Mouse (Mus musculus): Measurements from ENCODE around the gene Serping1.

Gene Serping1

DNA sequence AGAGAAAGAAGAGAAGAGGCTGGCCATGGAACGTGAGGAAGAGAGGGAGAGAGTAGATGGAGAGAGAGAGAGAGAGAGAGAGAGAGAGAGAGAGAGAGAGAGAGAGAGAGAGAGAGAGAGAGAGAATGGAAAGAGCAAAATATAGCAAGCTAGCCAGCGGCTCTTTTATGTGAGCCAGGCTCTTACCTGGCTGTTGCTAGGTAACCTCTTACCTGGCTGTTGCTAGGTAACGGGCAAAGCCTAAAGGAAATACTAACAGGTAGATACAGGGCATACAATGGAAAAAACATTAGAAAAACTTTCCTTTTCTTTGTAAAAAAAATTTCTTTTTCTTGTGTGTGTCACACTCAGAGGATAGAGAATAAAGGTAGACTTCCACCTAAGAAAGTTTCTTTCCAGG, 2.5 kb upstream of the Serping1 start:
- no peak for DNase-seq

DNA sequence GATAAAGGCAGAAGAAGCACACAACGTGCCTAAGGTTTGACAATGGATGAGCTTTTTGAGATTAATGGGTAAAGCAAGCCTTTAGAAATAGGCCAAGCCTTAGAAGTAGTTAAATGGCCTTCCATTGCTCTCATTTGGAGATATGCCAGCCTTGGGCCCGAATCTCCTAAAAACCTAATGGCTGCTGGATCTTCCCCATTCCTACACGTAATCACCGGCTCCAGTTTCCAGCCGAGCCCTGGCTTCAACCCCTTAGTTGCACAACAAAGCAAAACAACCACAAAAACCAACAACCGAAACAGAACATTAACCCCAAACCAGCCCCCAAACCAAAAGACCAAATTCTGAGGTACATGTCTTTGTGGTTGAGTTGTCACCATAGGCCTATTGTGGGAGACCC, 421 bp upstream of the Serping1 start:
- DNase-seq, result no peak

DNA sequence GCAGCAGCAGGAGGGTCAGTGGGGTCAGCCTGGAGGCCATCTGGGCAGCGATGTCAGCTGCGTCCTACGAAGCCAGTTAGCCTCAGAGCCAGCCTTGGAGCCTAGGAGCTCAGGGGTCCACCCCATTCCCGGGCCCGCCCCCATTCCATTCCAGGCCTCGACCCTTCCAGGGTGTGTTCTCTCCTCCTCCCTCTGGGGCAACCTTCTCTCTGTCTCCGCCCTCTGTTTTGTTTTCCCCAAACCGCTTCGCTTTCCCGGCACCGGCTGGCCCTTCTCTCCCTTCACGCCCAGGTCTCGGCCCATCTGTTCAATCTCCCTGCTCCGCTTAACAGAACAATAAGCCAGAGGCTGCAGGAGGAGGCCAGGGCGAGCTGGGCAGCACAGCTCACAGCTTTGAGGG, 493 bp downstream of the Serping1 start:
- DNase-seq, result peak; percentile 77

DNA sequence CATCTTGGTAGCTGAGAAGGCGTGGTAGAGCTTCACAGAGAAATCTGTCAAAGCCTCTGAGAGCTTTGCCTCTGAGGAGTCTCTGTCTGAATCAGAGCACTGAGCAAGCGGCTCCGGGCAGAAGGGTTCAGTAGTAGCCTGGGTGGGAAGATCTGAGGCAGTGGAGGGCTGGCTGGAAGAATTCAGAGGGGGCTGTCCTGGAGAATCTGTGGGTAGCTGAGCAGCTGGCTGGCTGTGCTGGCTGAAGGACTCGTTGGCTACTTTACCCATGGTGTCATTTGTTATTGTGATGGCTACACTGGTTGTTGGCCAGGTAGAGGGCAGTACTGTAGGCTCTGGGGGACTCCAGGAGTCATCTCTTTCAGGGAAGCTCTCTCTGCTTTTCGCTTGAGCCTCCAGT, 2.0 kb downstream of the Serping1 start:
- DNase-seq, result no peak

DNA sequence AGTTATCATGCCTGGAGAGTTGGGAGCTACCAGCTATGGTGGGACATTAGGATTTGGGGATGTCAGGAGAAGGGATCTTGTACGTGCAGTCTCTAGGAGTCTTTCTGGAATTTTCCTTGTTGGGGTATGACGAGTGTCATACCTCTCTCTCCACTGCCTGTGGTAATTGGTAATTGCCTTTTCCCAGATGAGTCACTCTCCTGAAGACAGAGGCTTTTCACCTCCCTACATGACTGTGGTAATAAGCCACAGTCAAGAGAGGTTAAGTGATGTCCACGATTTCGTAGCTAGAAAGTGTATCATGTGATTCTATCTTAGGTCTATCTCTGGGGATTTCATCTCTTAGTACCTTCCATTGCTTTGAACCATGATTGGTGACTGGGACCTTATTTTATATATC, 2.8 kb downstream of the Serping1 start:
- DNase-seq, result no peak

DNA sequence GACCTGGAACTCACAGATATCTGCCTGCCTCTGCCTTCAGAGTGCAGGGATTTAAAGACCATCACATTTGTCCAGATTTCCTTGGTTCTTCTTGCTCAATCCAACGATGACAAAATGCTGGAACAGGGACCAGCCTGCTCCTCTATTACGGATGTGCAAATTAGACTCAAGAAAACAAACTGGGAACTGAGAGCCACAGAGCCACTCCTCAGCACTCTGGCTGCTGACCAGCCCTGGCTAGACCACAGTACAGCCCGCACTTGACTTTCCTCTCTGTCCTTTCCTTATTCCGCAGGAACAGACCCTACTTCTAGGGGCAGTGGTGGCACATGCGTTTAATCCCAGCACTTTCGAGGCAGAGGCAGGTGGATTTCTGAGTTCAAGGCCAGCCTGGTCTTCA, 4.7 kb downstream of the Serping1 start:
- DNase-seq, result no peak

DNA sequence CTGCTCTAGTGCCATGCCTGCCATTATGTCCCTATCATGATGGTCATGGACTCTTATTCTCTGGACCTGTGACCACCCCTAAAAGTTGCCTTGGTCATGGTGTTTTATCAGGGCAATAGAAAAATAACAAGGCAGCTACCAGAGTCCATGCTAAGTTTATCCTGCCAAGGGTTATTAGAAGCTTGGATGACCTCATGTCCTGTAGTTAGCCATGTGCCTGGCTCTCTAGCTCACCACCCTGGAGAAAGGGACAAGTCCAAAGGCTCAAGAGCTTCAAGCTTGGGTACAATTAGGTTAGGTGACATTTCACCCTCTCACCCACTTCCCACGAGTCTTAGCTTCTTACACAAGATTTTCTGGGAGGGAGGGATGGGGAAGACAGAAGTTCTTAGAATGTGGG, 12.4 kb downstream of the Serping1 start:
- no peak for DNase-seq

DNA sequence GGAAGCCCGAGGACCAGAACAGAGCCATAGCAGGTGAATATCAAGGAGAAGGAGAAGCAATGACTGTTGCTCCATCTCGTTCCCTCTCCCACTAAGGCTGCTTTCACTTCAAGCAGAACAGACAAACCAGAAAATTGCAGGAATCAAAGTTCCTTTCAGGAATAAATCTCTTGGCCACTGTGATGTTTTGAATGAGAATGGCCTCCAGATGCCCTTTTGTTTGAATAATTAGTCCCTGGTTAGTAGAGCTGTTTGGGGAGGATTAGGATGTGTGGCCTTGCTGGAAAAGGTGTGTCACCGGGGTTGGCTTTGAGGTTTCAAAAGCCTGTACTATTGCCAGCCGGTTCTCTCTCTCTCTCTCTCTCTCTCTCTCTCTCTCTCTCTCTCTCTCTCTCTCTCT, 12.9 kb downstream of the Serping1 start:
- no peak for DNase-seq

DNA sequence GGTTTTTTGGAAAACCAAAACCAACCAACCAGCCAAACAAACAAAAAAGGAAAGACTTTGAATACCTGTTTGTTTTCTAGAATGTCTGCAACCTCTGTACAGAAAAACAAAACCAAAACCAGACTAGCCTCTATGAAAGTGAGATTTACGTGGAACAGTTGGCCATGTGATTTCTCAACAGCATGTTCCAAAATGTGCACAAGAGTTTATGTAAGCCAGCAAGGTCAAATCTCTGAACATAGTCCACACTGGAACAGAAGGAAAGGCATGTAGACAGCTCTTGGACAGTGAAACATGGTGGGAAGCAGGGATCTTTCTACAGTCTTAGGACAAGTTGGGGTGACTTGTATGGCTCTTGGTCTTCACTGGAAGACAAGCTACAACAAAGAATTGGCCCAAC, 13.4 kb downstream of the Serping1 start:
- no peak for DNase-seq

DNA sequence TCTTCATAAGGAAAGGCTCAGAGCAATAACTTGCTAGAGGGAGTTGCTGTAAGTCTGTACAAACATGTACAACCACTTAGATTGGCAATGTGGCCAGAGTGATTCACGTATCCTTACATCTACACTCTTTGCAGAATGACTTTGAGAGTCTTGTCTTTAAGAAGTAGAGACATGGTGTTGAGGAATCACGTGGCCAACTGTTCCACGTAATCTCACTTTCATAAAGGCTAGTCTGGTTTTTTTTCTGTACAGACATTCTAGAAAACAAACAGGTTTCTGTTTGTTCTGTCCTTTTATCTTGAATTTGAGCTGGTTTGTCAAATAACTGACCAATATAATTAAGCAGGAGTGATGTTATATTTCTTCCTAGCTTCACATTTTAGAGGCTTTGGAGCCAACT, 13.9 kb downstream of the Serping1 start:
- DNase-seq, result no peak

DNA sequence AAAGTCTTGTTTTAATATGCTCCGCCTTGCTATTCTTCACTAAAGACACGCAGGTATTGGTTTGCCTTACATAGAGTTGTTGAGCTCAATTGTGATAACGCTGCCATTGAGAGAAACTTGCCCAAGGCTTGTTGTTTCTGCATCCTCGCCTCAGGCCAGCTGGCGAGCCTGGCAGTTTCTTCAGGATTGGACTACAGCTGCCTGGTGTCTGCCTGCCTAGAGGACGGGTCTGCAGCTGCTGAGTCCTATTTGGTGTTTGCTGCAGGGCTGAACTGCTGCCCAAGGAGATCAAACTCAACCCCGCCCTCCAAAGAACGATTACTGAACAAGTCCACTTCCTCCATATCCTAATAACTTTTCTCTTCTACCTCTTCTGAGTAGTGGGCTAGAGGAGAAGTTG, 14.5 kb downstream of the Serping1 start:
- DNase-seq, result no peak

DNA sequence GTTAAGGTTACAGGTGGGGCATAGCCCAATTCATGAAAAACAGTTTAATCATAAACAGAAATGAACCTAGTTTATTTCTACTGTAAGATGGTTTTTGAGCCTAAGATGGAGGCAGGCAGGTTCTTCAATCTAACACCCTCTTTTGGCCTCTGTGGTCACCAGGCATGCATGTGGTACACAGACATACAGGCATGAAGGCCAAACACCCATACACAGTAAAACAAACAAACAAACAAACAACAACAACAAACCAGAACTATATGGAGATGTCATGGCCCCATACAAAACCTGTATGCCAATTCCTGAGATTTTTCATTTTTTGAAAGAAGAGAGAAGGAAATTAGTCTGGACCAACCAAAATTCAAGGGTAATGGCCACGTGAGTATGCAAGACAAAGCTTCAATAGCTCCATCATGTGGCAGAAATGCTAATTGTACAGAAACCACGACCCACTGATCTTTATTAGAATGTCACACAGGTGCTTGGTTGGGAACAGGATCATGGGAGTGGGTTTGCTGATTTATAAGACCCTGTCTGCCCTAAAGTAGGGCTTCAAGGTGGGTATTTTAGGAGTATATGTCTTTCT, 16.6 kb downstream of the Serping1 start:
- DNase-seq, result peak; percentile 39

DNA sequence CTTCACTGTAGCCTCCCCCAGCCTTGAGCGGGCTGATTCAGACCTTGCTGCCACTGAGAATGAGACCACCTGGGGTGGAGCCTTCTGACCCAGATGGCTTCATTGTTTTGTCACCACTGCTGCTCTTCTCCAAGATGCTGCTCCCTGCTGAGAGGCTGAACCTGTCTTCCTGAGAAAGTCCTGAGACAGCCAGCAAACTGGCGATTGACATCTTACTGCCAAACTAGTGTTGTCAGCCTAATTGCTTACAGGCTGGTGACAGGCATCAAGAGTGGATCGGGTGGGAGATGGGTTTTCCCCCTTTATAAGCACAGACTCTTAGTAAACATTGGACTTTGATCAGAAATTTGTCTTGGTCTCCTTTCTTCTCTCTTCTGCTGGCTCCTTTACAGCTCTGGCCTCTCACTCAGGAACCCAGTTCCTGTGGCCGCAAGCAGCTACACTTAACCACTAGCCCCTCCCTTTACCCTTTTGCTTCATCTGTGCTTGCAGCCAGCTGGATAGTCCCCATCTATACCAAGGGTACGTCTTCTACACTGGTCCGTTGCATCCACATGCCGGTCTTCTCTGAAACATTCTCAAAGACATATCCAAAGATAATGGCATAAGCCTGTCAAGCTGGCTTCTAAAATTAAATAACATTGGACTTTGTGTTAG, 18.1 kb downstream of the Serping1 start:
- no peak for DNase-seq

DNA sequence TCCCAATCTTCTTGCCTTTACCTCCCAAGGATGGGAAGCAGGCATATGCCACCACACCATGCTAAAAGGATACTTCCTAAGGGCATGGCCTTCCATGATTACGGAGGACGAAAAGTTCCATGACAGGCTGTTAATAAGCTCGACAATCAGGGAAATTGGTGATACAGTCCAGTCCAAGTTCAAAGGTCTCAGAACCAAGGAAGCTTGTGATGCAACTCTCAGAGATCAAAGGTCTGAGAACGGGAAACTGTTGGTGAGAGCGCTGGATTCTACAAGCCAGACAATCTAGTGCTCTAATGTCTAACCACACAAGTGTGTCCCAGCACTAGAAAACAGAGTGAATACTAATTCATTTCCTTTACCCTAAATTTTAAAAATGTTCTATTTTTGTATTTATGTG, 19.0 kb downstream of the Serping1 start:
- no peak for DNase-seq

DNA sequence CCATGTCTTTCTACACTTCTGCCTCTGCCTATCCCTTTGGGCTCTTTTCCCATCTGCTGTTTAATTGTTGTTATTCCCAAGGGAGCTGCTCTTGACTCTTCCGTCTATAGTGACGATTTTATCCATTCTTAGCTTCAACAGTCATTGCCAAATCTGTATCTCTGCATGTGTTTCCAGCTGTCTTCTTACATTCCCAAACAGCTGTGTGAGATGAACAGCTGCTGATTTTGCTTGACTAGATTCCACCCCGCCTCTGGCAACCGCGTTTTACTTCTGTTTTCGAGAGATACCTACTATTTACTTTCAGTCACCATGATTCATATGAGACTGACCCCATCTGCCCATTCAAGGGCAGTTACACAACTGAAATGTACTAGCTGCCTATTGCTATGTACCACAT, 25.1 kb downstream of the Serping1 start:
- no peak for DNase-seq

DNA sequence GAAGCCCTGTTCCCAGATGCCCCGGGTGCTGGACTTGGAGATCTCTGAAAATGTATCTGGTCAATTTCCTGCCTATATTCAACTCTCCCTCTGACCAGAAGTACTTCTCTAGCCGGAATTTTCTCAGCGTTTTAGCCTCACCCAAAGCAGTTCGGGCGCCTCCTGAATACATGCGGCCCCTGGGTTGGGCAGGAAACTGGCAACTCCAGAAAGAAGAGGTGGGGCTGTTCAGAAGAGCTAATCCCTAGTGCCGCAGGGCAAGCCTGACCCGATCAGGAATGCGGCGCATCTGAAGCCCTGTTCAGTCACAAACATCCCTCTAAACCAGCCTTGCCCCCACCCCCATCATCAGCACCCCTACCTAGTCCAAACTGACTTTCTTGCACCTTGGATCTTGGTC, 31.1 kb downstream of the Serping1 start:
- no peak for DNase-seq

DNA sequence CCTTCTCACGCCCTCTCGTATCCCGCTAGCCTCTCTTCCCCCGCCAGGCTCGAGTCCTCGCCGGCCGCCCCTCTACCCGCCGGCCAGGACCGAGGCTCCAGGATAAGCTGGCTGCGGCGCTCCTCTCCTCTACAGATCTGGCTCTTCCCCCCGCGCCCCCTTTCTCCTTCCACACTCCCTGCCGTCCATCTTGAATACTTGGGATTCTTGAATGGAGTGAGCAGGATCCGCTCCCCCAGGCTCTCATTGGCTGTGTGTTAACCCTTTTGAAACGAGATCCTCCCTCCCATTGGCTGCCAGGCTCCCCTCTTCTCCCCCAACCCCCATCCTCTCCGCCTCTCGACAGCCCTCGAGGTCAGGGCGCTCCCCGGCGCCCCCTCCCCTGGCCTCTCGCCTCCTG, 31.7 kb downstream of the Serping1 start, which contains the start of gene Gm19426:
TSS of gene Gm19426 (minus strand) at position 95 of the 400 bp plus-strand sequence.
- peak; percentile 71 for DNase-seq

DNA sequence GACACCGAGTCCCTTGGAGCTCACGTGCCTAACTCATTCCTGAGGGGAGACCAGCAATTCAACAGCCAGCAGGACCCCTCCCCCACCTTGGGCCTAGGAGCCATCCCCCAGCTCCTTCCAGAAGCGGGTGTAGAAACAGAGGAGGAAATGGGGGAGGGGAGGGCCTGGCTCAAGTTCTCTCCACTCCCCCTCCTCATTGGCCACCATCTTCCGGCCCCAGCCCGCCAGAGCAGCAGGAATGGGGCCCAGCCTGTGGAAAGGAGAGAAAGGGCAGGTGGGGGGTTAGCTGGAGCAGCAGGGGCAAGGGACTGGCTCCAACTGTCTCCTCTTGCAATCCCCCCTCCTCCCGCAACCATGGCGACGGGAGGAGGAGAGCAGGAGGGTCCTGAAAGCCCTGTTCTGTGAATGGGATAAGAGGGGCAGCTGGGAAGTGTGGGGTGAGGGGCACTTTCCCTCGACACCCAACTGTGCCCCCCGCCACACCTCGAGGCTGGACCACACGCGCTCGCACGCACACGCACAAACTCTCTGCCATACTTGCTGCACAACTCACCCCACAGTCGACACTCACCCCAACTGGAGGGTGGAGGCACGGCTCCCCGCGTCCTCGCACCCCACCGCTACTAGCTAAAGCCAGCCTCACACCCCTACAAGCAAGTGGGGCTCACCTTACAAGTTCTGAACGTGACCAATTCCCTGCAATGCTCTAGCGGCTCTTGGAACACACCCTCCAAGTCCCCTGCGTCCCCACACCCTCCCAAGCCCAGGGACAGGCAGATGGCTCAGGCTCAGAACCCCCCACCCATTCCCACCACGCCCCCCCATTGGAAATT, 32.6 kb downstream of the Serping1 start:
- DNase-seq, result no peak

DNA sequence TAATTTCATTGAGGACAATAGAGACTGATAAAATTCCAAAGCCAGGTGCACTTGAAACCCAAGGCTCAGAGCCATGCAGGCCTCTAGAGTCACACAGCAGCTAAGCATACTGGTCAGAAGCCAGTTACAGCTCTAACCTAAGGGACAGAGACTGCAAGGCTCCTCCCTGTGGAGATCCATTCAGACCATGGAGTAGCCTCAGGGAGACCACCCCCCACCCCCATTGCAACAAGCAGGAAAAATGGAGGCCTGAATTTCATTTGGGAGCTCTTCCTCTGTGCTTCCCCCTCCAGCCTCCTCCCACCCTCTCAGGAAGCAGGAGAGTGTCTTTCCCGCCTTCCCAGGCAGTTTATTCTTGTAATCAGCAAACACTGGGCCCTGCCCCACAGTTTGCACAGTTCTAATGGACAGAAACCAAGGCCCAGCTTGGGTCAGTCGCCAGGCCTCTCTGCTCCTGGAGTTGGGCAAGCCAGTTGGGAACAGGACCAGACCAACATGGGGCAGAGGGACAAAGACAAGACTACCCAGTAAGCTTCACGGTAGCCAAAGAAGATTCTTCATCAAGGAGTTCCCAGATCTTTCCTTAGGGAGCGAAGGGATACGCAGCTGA, 33.3 kb downstream of the Serping1 start:
- DNase-seq, result no peak

DNA sequence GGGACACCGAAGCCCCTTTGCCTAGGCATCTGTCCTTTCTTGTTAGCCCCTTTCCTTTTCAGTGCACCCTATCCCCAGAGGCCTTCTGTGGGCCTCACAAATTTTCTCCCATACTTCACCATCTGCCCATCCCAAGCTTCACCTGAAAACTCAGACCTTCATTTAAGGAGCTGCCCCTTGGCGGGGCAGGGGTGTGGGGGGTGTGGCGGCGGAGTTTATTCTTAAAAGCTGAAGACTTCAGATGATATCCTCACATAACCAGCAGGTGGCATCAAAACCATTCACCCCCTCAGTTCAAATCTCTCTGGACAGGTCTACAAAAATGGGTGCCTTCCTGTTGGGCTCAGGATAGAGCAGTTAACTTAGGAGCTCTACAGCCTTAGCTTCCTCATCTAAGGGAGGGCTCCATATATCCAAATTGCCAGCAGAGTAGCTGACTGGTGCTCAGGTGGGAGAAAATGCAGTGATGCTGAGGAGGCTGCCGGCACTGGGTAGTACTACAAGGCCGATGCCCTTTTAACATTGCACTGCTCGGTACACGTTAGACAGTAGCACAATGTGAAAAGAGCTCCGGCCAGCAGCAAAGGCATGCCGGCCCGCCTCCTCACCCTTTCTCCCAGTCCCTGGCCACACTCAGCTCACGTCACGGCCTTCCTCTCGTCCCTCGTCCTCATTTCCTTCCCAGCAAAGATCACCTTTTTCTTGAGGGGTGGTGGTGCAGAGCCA, 34.5 kb downstream of the Serping1 start:
- no peak for DNase-seq

DNA sequence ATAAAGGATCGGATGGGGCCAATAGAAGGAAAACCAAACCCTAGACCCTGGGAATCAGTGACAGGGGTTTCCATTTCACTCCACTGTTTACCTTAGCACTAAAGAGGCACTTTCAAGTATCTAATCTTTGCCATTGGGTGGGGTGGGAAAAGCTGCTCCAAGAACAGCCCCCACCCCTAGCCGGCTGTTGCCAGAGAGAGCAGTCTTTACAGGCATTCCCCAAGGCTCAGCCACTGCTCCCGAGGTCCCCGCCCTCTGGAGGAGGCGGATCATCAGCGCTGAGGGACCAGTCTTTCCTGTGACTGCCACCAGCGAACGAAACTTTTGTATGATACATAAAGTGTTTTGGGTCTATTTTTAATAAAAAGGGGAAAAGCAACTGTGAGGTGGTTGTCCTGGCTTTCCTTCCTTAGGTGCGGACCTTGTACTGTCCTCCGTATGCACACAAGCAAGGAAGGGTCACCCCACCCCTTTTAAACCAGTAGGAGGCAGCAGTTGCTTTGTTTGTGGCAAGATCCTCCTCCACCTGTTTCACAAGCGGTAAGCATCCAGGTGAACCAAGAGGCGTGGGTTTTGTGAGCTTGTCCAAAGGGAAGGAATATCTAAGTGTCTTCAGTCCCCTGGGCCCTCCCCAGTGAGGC, 36.9 kb downstream of the Serping1 start:
- DNase-seq, result no peak

DNA sequence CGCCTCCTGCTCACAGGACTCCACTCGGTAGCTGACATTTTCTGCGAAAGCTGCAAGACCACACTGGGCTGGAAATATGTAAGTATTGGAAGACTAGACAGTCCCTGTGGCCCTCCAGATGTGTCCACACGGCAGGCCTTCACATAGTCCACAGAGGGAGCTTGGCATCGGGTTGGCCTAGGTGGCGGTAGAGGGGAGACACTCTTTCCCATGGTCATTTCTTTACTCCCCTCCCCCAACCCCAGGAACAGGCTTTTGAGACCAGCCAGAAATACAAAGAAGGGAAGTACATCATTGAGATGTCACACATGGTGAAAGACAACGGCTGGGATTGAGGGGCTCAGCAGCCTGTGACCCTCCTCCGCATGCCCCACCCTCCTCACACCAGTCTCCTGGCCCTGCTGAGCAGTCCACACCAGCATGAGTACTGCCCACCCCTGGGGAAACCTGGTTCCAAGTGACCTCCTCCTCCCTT, 37.8 kb downstream of the Serping1 start:
- DNase-seq, result no peak
